Mouse (Mus musculus): ENCODE data around the gene Tcap.

Tcap gene

GRCm38 (mm10) chr11:98355732-98356299 is 27.8 kb upstream of the Tcap start:
- DNase-seq (ENCODE audit: low spot score in 2 of 2): peak in 1 of 2 experiments; percentile 34

GRCm38 (mm10) chr11:98356625-98357394 is 26.8 kb upstream of the Tcap start:
- DNase-seq (ENCODE audit: low spot score in 2 of 2): no peak

GRCm38 (mm10) chr11:98357396-98358160 is 26.0 kb upstream of the Tcap start:
- no peak for DNase-seq (ENCODE audit: low spot score in 2 of 2)

GRCm38 (mm10) chr11:98358161-98359083 is 25.2 kb upstream of the Tcap start, which contains the start of gene Stard3:
Gene Stard3 (plus strand): TSS chr11:98358368.
- DNase-seq (ENCODE audit: low spot score in 2 of 2): peak; percentile 79 to 86

GRCm38 (mm10) chr11:98360866-98361521 is 22.6 kb upstream of the Tcap start:
- DNase-seq (ENCODE audit: low spot score in 2 of 2): no peak

- no peak for DNase-seq (ENCODE audit: low spot score in 2 of 2)
These were observed 19.8 kb upstream of the Tcap start for GRCm38 (mm10) chr11:98363817-98364216.

- no peak for DNase-seq (ENCODE audit: low spot score in 2 of 2)
These were observed 19.2 kb upstream of the Tcap start for GRCm38 (mm10) chr11:98364410-98364809.

- DNase-seq (ENCODE audit: low spot score in 2 of 2): no peak
These were observed 17.3 kb upstream of the Tcap start for GRCm38 (mm10) chr11:98366290-98366689.

- DNase-seq (ENCODE audit: low spot score in 2 of 2): no peak
These were observed 16.3 kb upstream of the Tcap start for GRCm38 (mm10) chr11:98367171-98367862.

GRCm38 (mm10) chr11:98367863-98368186 is 15.8 kb upstream of the Tcap start:
- no peak for DNase-seq (ENCODE audit: low spot score in 2 of 2)

GRCm38 (mm10) chr11:98369337-98369736 is 14.3 kb upstream of the Tcap start:
- DNase-seq (ENCODE audit: low spot score in 2 of 2): no peak

- no peak for DNase-seq (ENCODE audit: low spot score in 2 of 2)
These were observed 13.0 kb upstream of the Tcap start for GRCm38 (mm10) chr11:98370588-98370987.

GRCm38 (mm10) chr11:98371556-98372240 is 11.9 kb upstream of the Tcap start:
- DNase-seq (ENCODE audit: low spot score in 2 of 2): no peak

GRCm38 (mm10) chr11:98372406-98372805 is 11.2 kb upstream of the Tcap start:
- DNase-seq (ENCODE audit: low spot score in 2 of 2): peak in 1 of 2 experiments; percentile 47

GRCm38 (mm10) chr11:98373244-98373643 is 10.4 kb upstream of the Tcap start:
- no peak for DNase-seq (ENCODE audit: low spot score in 2 of 2)

- DNase-seq (ENCODE audit: low spot score in 2 of 2): no peak
These were observed 9.3 kb upstream of the Tcap start for GRCm38 (mm10) chr11:98374266-98374665.

GRCm38 (mm10) chr11:98376756-98377155 is 6.9 kb upstream of the Tcap start:
- no peak for DNase-seq (ENCODE audit: low spot score in 2 of 2)

- no peak for DNase-seq (ENCODE audit: low spot score in 2 of 2)
These were observed 5.8 kb upstream of the Tcap start for GRCm38 (mm10) chr11:98377787-98378186.

- DNase-seq (ENCODE audit: low spot score in 2 of 2): no peak
These were observed 4.2 kb upstream of the Tcap start for GRCm38 (mm10) chr11:98379379-98379778.

- DNase-seq (ENCODE audit: low spot score in 2 of 2): no peak
These were observed 3.5 kb upstream of the Tcap start for GRCm38 (mm10) chr11:98380106-98380505.
